Mouse (Mus musculus) liver, embryonic 16.5 days (tissue): ENCODE measurements around the gene Odf3l2. TPM values are rescaled to one million over a fixed set of nuclear protein-coding genes. Genes with fewer than 3 reads are reported as not detected.

Experiments used
- ATAC-seq: fragments of 200-750 bp; cut with Nextera tagmentation; 2 replicates; pipeline ENCODE4 v1.8.0; 2017; ENCODE audit warnings: low read depth, mild to moderate bottlenecking, moderate number of reproducible peaks, moderate library complexity
- H3K27ac ChIP-seq: fragments of 300-500 bp; sonication (generic); 2 replicates; pipeline ENCODE4 v1.5.1; 2014; ENCODE audit warnings: mild to moderate bottlenecking, low read length
- H3K27me3 ChIP-seq: fragments of 300-500 bp; sonication (generic); 2 replicates; pipeline ENCODE4 v1.6.1; 2014; ENCODE audit warnings: low read depth, low read length, mixed read lengths; ENCODE audit not compliant: control insufficient read depth, insufficient read depth
- H3K36me3 ChIP-seq: fragments of 300-500 bp; sonication (generic); 2 replicates; pipeline ENCODE4 v1.6.1; 2014; ENCODE audit warnings: mild to moderate bottlenecking; ENCODE audit not compliant: control insufficient read depth, insufficient read depth
- H3K4me1 ChIP-seq: fragments of 300-500 bp; sonication (generic); 2 replicates; pipeline ENCODE4 v1.6.1; 2014; ENCODE audit warnings: low read depth, low read length, mixed read lengths; ENCODE audit not compliant: control insufficient read depth
- H3K4me2 ChIP-seq: fragments of 300-500 bp; sonication (generic); 2 replicates; pipeline ENCODE4 v1.6.1; 2014; ENCODE audit warnings: low read depth, low read length, mixed read lengths
- H3K4me3 ChIP-seq: fragments of 300-500 bp; sonication (generic); 2 replicates; pipeline ENCODE4 v1.5.1; 2014; ENCODE audit warnings: low read depth, mild to moderate bottlenecking, low read length
- H3K9ac ChIP-seq: fragments of 300-500 bp; sonication (generic); 2 replicates; pipeline ENCODE4 v1.6.1; 2014; ENCODE audit warnings: low read depth, low read length
- H3K9me3 ChIP-seq: fragments of 300-500 bp; sonication (generic); replicated peaks from 2 replicates; pipeline ENCODE4 v1.6.1; 2016; ENCODE audit warnings: low read length; ENCODE audit not compliant: control insufficient read depth
- WGBS: fragments of 180-500 bp; shearing (Covaris S2); extraction: QIAGEN DNeasy Blood & Tissue Kit; methylation state at CpG from one replicate; pipeline ENCODE4 v1.1.7; 2014; ENCODE audit not compliant: insufficient replicate concordance; 5-methylcytosine and 5-hydroxymethylcytosine counted together
- polyA plus RNA-seq: library from polyadenylated mRNA; unstranded; fragments of >200 nt; fragmentation: Nextera tagmentation; extraction: Ambion mirVana; gene quantifications from 2 replicates; pipeline ENCODE4 v1.2.1, GENCODE M21; 2015

Odf3l2 gene
- not detected in 2 replicates for polyA plus RNA-seq

DNA sequence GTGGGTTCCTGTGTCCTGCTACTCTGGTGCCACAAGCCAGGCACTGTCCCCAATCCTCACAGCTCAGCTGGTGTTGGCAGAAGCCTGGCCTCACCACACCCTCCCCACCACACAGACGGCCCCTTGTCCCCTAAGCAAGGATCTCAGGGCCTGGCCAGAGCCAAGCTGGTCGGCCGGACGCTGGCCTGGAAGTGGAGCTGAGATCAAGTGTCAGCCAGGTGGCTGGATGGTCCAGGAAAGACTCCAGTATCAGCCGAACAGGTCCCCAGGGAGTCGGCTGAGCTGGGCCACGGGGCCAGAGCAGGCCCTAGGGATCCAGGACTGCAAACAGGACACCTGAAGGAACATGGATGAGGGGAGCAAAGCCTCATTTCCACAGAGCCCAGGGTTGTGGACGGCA is at the start of gene Odf3l2:
Gene Odf3l2 (minus strand): TSS at position 28 of the 400 bp plus-strand sequence.
- Histone ChIP-seq H3K9ac (no peak within 1 kb of the TSS), H3K9me3 (no peaks in the 10 kb centered on the region), H3K4me1 (no peaks in the 10 kb centered on the region), H3K27me3 (no peaks in the 10 kb centered on the region), H3K36me3 (no peaks in the 10 kb centered on the region), H3K4me3 (no peak within 1 kb of the TSS), H3K27ac (no peak within 1 kb of the TSS), H3K4me2 (no peak within 1 kb of the TSS)
- no peak for ATAC-seq
- 57% methylated on average over 8 of the region's 8 CpGs for WGBS

- Histone ChIP-seq H3K27ac (no peak overlapping the region), H3K4me3 (no peak overlapping the region), H3K4me1 (peaks cover 8% of the 10 kb centered on the region), H3K9me3 (no peaks in the 10 kb centered on the region), H3K4me2 (no peak overlapping the region), H3K36me3 (peaks cover under 1% of the 10 kb centered on the region; the same call in 1 of the 2 replicates), H3K27me3 (no peaks in the 10 kb centered on the region), H3K9ac (no peak overlapping the region)
- ATAC-seq = no peak
- WGBS = 71% methylated on average over 6 of the region's 6 CpGs
Observed at GRCm38 (mm10) chr10:79694379-79694655, 48.8 kb upstream of the Odf3l2 start.

GRCm38 (mm10) chr10:79693580-79694378 is 48.2 kb upstream of the Odf3l2 start:
- ATAC-seq = no peak
- no peak overlapping the region for H3K4me2 ChIP-seq
- no peaks in the 10 kb centered on the region for H3K9me3 ChIP-seq
- H3K27ac ChIP-seq = no peak overlapping the region
- no peak overlapping the region for H3K4me3 ChIP-seq
- no peaks in the 10 kb centered on the region for H3K27me3 ChIP-seq
- H3K4me1 ChIP-seq = peaks cover 8% of the 10 kb centered on the region
- H3K9ac ChIP-seq = no peak overlapping the region
- H3K36me3 ChIP-seq = peaks cover 6% of the 10 kb centered on the region
- WGBS = 63% methylated on average over 12 of the region's 12 CpGs

GRCm38 (mm10) chr10:79691986-79692548 is 46.5 kb upstream of the Odf3l2 start:
- H3K9ac ChIP-seq = no peak overlapping the region
- no peak overlapping the region for H3K4me3 ChIP-seq
- H3K27me3 ChIP-seq = no peaks in the 10 kb centered on the region
- no peak for ATAC-seq
- H3K27ac ChIP-seq = no peak overlapping the region
- H3K4me1 ChIP-seq = peaks cover 8% of the 10 kb centered on the region
- H3K4me2 ChIP-seq = no peak overlapping the region
- H3K9me3 ChIP-seq = no peaks in the 10 kb centered on the region
- H3K36me3 ChIP-seq = peaks cover 22% of the 10 kb centered on the region
- WGBS = 85% methylated on average over 2 of the region's 2 CpGs

DNA sequence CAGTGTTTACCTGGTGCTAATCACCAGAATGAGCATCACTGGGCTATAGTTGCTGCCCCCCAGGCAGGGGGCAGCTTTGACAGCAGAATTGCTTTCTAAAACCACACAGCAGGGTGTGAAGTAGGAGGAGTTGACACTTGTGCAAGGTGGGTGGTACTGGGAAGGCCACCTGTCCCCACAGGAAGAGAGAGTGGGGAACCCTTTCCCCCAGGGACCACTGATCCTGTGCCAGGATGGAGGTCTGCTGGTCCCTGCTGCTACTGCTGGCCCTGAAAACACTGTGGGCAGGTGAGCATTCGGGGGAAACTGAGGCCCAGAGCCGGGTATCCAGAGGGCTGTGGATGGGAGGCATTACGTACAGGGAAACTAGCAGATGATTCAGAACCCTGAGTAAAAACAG is 43.6 kb upstream of the Odf3l2 start:
- Histone ChIP-seq H3K27me3 (no peaks in the 10 kb centered on the region), H3K9ac (no peak overlapping the region), H3K9me3 (no peaks in the 10 kb centered on the region), H3K4me2 (no peak overlapping the region), H3K4me1 (peaks cover 5% of the 10 kb centered on the region), H3K36me3 (peaks cover 48% of the 10 kb centered on the region), H3K4me3 (no peak overlapping the region), H3K27ac (no peak overlapping the region)
- ATAC-seq = no peak
- 83% methylated on average over 3 of the region's 3 CpGs for WGBS

DNA sequence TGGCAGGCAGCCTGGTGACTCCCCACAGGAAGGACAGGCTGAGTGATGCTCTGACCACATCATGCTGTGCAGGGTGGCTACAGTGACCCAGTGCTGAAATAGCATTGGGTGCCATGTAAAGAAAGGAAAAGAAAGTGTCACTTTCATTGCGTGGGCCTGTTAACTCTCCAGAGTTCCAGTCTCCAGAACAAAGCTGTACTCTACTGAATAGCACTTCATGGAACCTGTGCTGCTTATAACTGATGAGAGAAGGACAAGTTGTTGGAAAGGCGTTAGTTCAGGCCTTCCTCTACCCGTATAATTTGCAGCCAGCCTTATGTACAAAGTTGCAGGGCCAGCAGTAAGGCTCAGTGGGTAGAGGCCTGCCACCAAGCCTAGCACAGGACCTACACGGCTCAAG is 43.2 kb upstream of the Odf3l2 start, which contains the start of gene Gzmm:
Gene Gzmm (plus strand): TSS at position 301 of the 400 bp plus-strand sequence.
- H3K9me3 ChIP-seq = no peaks in the 10 kb centered on the region
- H3K4me1 ChIP-seq = peaks cover 9% of the 10 kb centered on the region
- no peak within 1 kb of the TSS for H3K4me2 ChIP-seq
- peaks cover 48% of the 10 kb centered on the region for H3K36me3 ChIP-seq
- H3K27ac ChIP-seq = no peak within 1 kb of the TSS
- no peak within 1 kb of the TSS for H3K4me3 ChIP-seq
- no peak for ATAC-seq
- H3K27me3 ChIP-seq = no peaks in the 10 kb centered on the region
- WGBS = 75% methylated on average over 4 of the region's 4 CpGs
- no peak within 1 kb of the TSS for H3K9ac ChIP-seq

DNA sequence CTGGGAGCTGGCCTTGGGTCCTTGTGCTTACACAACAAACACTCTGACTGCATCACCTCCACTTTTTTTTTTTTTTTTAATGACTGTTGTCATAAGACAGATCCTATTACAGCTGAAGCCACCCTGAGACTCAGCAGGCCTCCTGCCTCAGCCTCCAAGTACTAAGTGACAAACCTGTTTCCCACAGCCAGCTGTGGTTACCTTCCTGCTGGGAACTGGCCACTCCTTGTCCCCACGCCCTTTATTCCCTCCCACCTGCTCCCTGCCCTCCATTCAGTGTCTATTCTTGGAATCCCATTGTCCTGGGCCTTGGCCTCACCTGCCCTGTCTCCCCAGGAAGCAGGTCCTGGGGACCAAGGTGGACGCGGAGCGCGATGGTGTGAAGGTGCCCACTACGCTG is 42.0 kb upstream of the Odf3l2 start:
- H3K36me3 ChIP-seq = peaks cover 48% of the 10 kb centered on the region
- 90% methylated on average over 6 of the region's 6 CpGs for WGBS
- H3K4me2 ChIP-seq = no peak overlapping the region
- no peak overlapping the region for H3K27ac ChIP-seq
- H3K9me3 ChIP-seq = no peaks in the 10 kb centered on the region
- no peaks in the 10 kb centered on the region for H3K27me3 ChIP-seq
- no peak overlapping the region for H3K9ac ChIP-seq
- ATAC-seq = no peak
- no peak overlapping the region for H3K4me3 ChIP-seq
- peaks cover 20% of the 10 kb centered on the region for H3K4me1 ChIP-seq

GRCm38 (mm10) chr10:79686691-79687090 is 41.2 kb upstream of the Odf3l2 start:
- no peak for ATAC-seq
- Histone ChIP-seq H3K27me3 (no peaks in the 10 kb centered on the region), H3K4me3 (no peak overlapping the region), H3K36me3 (peaks cover 48% of the 10 kb centered on the region), H3K27ac (no peak overlapping the region), H3K9me3 (no peaks in the 10 kb centered on the region), H3K4me1 (peaks cover 20% of the 10 kb centered on the region), H3K4me2 (no peak overlapping the region), H3K9ac (no peak overlapping the region)
- WGBS = 90% methylated on average over 1 of the region's 1 CpGs

GRCm38 (mm10) chr10:79686219-79686618 is 40.7 kb upstream of the Odf3l2 start:
- H3K4me3 ChIP-seq = no peak overlapping the region
- H3K4me2 ChIP-seq = no peak overlapping the region
- ATAC-seq = no peak
- no peak overlapping the region for H3K27ac ChIP-seq
- no peak overlapping the region for H3K9ac ChIP-seq
- H3K4me1 ChIP-seq = peaks cover 21% of the 10 kb centered on the region
- H3K27me3 ChIP-seq = no peaks in the 10 kb centered on the region
- H3K36me3 ChIP-seq = peaks cover 48% of the 10 kb centered on the region
- no peaks in the 10 kb centered on the region for H3K9me3 ChIP-seq
- 84% methylated on average over 2 of the region's 2 CpGs for WGBS
